Mouse (Mus musculus) brown adipose tissue, adult 24 weeks (tissue): Measurements from ENCODE around the gene Arhgap11a. TPM values are rescaled to one million over a fixed set of nuclear protein-coding genes. Genes with fewer than 3 reads are reported as not detected.
A peak's percentile ranks its signal among the peaks of the same experiment; 100 is the strongest.

ENCODE experiments used
- H3K27ac ChIP-seq: fragments of 200-500 bp; replicated peaks from 2 replicates; pipeline ENCODE4 v1.5.1; 2012; ENCODE audit warnings: low read depth, mild to moderate bottlenecking, low read length
- H3K4me1 ChIP-seq: fragments of 200-500 bp; 2 replicates; pipeline ENCODE4 v1.6.1; 2012; ENCODE audit warnings: low read length, mixed read lengths; ENCODE audit not compliant: control insufficient read depth, insufficient read depth, insufficient read length
- H3K4me3 ChIP-seq: fragments of 200-500 bp; 2 replicates; pipeline ENCODE4 v1.5.1; 2012; ENCODE audit warnings: low read depth, mild to moderate bottlenecking, low read length, moderate library complexity; ENCODE audit not compliant: insufficient read depth
- polyA plus RNA-seq: library from polyadenylated mRNA; stranded (reverse); fragments of >200 nt; gene quantifications from 2 replicates; pipeline ENCODE4 v1.2.4, GENCODE M21; 2012; ENCODE audit not compliant: missing spikeins, insufficient read depth, insufficient read length

Arhgap11a gene
- polyA plus RNA-seq, result 0.87 and 0.92 TPM in 2 replicates

DNA sequence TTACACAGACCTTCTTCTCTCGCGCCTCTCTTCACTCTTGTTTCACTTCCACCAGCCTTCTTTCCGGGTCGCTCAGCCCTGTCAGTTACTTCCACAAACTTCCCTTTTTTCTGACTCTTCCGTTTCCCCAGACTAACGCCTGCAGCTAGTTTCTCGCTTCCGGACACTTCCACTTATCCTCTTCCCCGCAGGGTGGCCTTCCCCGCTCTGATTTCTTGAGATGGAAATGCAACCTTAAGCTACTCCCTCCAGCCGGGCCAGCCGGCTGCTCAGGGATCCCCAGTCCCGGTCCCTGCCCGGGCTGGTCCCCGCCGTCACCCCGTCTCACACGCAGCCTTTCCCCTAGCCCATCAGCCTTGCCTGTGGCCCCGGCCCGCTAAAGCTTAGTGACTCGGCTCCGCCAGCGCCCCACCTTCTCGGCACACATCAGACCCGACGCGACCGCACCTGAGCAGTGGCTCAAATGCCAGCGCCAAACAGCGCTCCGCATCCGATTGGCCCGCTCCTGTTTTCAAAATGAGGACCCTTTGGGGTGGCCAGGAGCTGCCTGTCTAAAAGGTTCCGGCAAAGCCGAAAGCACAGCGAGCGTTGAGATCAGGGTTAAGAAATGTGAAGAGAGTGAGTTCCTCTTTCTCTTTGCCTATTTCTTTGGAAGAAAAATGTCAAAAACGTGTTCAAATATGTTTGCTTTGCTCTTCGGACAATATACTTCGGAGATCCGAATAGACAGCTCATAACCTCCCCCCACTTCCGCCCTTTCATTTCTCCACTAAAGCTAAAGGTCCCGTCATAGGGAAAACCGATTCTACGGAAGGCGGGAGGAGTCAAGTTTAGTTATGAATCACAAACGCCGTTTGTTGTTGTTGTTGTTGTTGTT, at the start of gene Arhgap11a:
Arhgap11a (minus strand) TSS at position 417 of the 877 bp plus-strand sequence.
- H3K4me3 ChIP-seq, result peak within 1 kb of the TSS; percentile 74
- no peaks in the 10 kb centered on the region for H3K4me1 ChIP-seq
- peak within 1 kb of the TSS; percentile 96 for H3K27ac ChIP-seq

- Histone ChIP-seq H3K27ac (no peak overlapping the region), H3K4me1 (no peaks in the 10 kb centered on the region), H3K4me3 (no peak overlapping the region)
Observed at GRCm38 (mm10) chr2:113893385-113894122, 45.1 kb upstream of the Arhgap11a start.

DNA sequence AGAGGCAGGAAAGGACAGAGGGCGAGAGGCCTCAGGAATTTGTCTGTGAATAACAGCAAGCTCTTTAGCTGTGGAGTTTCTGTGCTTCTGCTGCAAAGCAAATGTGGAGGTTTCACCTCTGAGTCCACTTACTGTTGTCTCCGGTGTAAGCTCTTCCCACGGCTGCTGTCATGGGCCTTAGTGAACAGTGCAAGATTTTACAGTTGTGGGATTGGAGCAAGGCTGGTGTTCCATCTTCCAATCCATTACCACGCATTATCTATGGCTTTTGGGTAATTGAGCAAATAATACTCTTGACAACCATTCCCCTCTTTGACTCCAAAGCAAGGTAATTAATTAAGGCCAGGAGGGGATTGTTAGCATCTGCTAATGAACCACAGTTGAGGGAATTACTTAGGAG, 38.7 kb upstream of the Arhgap11a start:
- no peak overlapping the region for H3K27ac ChIP-seq
- no peak overlapping the region for H3K4me3 ChIP-seq
- no peaks in the 10 kb centered on the region for H3K4me1 ChIP-seq

GRCm38 (mm10) chr2:113886061-113886460, 37.6 kb upstream of the Arhgap11a start:
- Histone ChIP-seq H3K4me1 (no peaks in the 10 kb centered on the region), H3K4me3 (no peak overlapping the region), H3K27ac (no peak overlapping the region)

- Histone ChIP-seq H3K4me1 (no peaks in the 10 kb centered on the region), H3K4me3 (no peak overlapping the region), H3K27ac (no peak overlapping the region)
Observed at GRCm38 (mm10) chr2:113870115-113870514, 21.7 kb upstream of the Arhgap11a start.

- no peak overlapping the region for H3K27ac ChIP-seq
- no peak overlapping the region for H3K4me3 ChIP-seq
- H3K4me1 ChIP-seq, result no peaks in the 10 kb centered on the region
Observed at GRCm38 (mm10) chr2:113868404-113868803, 19.9 kb upstream of the Arhgap11a start.

GRCm38 (mm10) chr2:113866155-113866554, 17.7 kb upstream of the Arhgap11a start:
- Histone ChIP-seq H3K4me1 (no peaks in the 10 kb centered on the region), H3K4me3 (no peak overlapping the region), H3K27ac (no peak overlapping the region)

- Histone ChIP-seq H3K4me1 (no peaks in the 10 kb centered on the region), H3K27ac (peak overlapping the region; percentile 48), H3K4me3 (peak overlapping the region; percentile 54)
Observed at GRCm38 (mm10) chr2:113849141-113849540, 680 bp upstream of the Arhgap11a start.

DNA sequence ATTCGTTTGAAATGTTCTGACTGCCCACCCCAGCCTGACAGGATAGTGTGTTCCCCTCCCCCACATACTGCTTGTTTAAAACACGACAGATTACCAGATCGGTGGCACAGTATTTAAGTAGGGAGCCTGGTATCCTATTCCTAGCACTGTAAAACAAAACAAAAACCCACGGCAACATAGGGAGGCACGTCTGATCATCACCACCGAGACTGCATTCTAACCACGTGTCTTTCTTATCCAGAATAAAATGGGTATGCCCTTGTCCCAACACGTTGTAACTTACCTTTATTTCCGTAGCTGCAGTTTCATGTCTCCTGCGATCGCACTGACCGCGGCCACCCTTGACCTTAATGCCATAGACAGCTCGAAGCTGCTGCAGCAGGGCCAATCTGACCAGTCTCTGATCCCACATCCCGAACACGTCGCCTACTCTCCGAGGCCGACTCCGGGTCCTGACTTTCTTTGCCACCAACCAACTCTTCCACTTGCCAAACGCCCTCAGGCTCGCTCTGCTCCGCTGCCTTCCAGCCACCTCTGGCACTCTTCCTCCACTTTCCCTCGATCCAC, 700 bp downstream of the Arhgap11a start:
- Histone ChIP-seq H3K4me1 (no peaks in the 10 kb centered on the region), H3K4me3 (peak overlapping the region; percentile 74), H3K27ac (no peak overlapping the region)

- no peaks in the 10 kb centered on the region for H3K4me1 ChIP-seq
- H3K4me3 ChIP-seq, result no peak overlapping the region
- no peak overlapping the region for H3K27ac ChIP-seq
Observed at GRCm38 (mm10) chr2:113845081-113845480, 3.4 kb downstream of the Arhgap11a start.

DNA sequence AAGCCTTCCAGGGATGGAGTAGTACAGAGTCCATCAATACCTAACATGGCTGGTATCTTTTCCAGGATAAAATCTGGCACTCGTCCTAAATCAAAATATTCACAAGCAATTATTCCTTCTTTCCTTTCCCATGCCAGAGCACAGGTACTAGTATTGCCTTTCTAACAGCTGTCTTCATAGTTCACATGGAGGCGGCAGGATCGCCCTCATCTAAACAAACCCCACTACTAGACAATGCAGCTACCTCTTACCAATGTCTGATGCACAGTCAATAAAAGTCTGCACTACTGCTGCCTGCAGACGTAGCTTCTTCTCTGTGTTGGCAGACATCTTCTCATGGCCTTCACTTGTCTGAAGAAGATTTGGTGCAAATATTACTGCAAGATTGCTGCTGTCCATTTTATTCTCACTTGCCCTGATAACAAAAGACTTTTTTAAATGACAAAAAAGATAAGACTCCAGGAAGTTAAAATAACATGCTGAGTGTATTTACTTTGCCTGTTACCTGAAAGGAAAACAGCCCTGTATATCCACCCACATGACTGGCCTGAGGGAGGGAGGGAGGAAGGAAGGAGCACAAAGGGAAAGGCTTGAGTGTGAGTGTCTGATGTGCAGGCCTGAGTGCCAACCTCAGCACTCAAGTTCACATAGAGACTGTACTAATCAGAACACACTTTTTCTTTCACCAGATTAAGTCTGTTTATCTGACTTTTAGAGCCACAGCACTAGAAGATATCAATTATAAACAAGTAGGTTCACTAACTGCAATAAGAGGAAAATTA, 6.6 kb downstream of the Arhgap11a start:
- no peak overlapping the region for H3K4me3 ChIP-seq
- no peaks in the 10 kb centered on the region for H3K4me1 ChIP-seq
- H3K27ac ChIP-seq, result no peak overlapping the region

- H3K27ac ChIP-seq, result no peak overlapping the region
- no peaks in the 10 kb centered on the region for H3K4me1 ChIP-seq
- H3K4me3 ChIP-seq, result no peak overlapping the region
Observed at GRCm38 (mm10) chr2:113839488-113839887, 9.0 kb downstream of the Arhgap11a start.

- no peak overlapping the region for H3K4me3 ChIP-seq
Observed at GRCm38 (mm10) chr2:113835219-113835618, 13.2 kb downstream of the Arhgap11a start.

GRCm38 (mm10) chr2:113828943-113829882, 19.2 kb downstream of the Arhgap11a start, which contains the start of gene Scg5:
Gene Scg5, minus strand, starts transcription at chr2:113829121.
- no peak within 1 kb of the TSS for H3K27ac ChIP-seq
- peak within 1 kb of the TSS; percentile 7; the same call in 1 of the 2 replicates for H3K4me3 ChIP-seq
- H3K4me1 ChIP-seq, result no peaks in the 10 kb centered on the region; the same call in 1 of the 2 replicates

More at GRCm38 (mm10) chr2:113835219-113835618, 13.2 kb downstream of the Arhgap11a start:
- H3K4me1 ChIP-seq, result no peaks in the 10 kb centered on the region
- H3K27ac ChIP-seq, result no peak overlapping the region
